Mouse (Mus musculus): ENCODE results near the gene Sync. TPM values are rescaled to one million over a fixed set of nuclear protein-coding genes. Genes with fewer than 3 reads are reported as not detected.

Gene Sync
- polyA plus RNA-seq, 1 experiment, result 0.88 TPM

DNA sequence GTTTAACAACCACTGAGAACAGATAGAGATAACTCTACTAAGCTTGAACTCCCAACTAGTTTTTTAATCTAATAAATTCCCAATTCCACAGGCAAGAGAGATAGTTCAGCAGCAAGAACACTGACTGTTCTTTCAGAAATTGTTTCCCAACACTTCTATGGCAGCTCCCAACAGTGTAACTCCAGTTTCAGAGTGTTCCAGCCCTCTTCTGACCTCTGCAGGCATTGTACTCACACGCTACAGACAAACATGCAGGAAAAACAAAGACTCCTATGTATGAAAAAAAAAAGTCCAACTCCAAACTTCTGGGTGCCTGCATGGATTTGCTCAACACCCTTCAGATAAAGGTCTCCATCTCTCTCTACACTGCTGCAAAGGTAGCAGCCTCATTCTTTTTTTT lies 45.4 kb downstream of the Sync start:
- Histone ChIP-seq H3K4me1 (replicated peaks; ENCODE audit: control insufficient read depth, insufficient read depth, low read length) (peaks cover 5% of the 10 kb centered on the region), H3K27me3 (ENCODE audit: control insufficient read depth, insufficient read depth, low read length) (no peaks in the 10 kb centered on the region), H3K27ac (ENCODE audit: control insufficient read depth, insufficient read depth, low read length) (no peak overlapping the region), H3K36me3 (ENCODE audit: control insufficient read depth, insufficient read depth, low read length) (peaks cover 20% of the 10 kb centered on the region), H3K4me3 (ENCODE audit: control insufficient read depth, insufficient read depth, low read length) (no peak overlapping the region)
- no peak for DNase-seq
- 74% methylated on average over 1 of the region's 1 CpGs for WGBS
- TF ChIP-seq CTCF (IDR thresholded peaks at IDR 0.05; ENCODE audit: borderline replicate concordance, control insufficient read depth, extremely low read depth, insufficient read depth, low read length, poor library complexity) (no peak), POLR2A (IDR thresholded peaks at IDR 0.05; ENCODE audit: control insufficient read depth, extremely low read depth, insufficient read depth, low read length, poor library complexity) (no peak)

DNA sequence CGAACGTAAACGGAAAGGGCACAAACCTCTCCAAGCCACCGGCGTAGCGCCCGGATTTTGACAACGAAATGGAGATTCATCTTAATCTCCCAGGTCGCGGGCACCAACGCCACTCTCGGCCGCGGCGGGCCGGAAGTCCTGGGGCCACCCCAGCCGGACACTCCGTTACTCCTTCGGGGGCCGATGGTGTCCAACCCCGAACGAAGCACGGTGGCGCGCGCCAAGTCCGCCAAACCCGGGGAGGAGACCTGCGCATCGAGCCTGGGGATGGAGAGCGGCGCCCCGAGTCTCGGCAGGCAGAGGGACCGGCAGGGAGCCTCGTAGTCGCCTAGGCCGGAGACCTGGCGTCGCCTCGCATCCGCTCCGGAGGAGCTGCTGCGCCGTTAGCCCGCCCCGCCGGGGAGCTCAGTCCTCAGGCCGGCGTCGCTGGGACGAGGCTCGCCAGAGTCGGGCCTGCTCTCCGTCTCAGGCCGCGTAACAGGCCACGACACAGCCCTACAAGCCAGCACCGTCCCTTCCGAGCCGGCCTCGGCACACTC lies 47.3 kb downstream of the Sync start:
- H3K27me3 ChIP-seq (ENCODE audit: control insufficient read depth, insufficient read depth, low read length), result no peaks in the 10 kb centered on the region
- TF ChIP-seq POLR2A (IDR thresholded peaks at IDR 0.05; ENCODE audit: control insufficient read depth, extremely low read depth, insufficient read depth, low read length, poor library complexity) (no peak), CTCF (IDR thresholded peaks at IDR 0.05; ENCODE audit: borderline replicate concordance, control insufficient read depth, extremely low read depth, insufficient read depth, low read length, poor library complexity) (no peak)
- H3K4me1 ChIP-seq (replicated peaks; ENCODE audit: control insufficient read depth, insufficient read depth, low read length), result peaks cover 5% of the 10 kb centered on the region
- DNase-seq, result no peak
- peaks cover 3% of the 10 kb centered on the region for H3K36me3 ChIP-seq (ENCODE audit: control insufficient read depth, insufficient read depth, low read length)
- peak overlapping the region; percentile 55 for H3K27ac ChIP-seq (ENCODE audit: control insufficient read depth, insufficient read depth, low read length)
- under 1% methylated on average over 62 of the region's 62 CpGs for WGBS
- H3K4me3 ChIP-seq (ENCODE audit: control insufficient read depth, insufficient read depth, low read length), result peak overlapping the region; percentile 79

DNA sequence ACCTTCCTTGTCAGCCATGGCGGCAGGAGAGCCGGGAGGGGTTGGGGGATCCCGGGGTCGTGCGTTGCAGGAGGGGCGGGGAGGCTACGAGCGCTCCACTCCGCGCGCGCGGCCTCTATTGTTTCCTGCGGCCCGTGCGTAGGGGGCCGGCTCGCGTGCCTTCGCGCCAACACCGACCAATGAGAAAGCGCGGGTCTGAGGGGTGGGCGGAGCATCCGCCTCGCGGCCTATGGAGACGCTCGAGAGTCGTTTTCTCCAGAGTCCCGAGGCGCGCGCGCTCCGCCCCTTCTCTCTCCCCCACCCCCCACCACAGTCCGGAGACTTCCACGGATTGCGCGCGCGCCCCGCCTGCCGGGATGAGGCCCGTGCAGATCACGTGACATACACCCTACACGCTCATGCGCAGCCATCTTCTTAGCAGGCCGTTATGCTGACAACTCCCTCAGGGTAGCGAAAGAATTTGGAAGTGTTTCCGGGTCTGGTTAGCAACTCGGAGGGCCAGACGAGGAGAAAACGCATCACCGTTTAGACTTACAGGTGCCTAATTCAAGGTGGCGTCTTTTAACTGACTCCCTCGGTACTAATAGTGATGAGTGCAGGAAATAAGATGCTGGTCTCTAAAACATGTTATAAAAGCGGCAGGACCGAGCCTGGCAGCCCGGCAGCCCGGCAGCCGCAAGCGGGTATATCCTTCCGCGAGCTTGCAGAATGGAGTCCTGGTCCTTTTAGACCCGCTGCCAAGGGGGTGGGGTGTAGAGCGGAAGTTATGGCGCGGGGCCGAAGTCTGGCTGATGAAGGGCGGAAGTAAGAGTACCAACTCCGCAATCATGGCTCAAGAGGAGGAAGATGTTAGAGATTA lies 48.0 kb downstream of the Sync start, which contains the start of the genes Rbbp4 and Zbtb8os:
TSS of gene Rbbp4 (minus strand) at position 155 of the 859 bp plus-strand sequence.
TSS of gene Zbtb8os (plus strand) at position 480 of the 859 bp plus-strand sequence.
- DNase-seq, result peak; percentile 97
- no peaks in the 10 kb centered on the region for H3K27me3 ChIP-seq (ENCODE audit: control insufficient read depth, insufficient read depth, low read length)
- H3K4me3 ChIP-seq (ENCODE audit: control insufficient read depth, insufficient read depth, low read length), result peak within 1 kb of the TSS; percentile 79
- under 1% methylated on average over 73 of the region's 73 CpGs for WGBS
- TF ChIP-seq POLR2A (IDR thresholded peaks at IDR 0.05; ENCODE audit: control insufficient read depth, extremely low read depth, insufficient read depth, low read length, poor library complexity) (peak; percentile 48), CTCF (IDR thresholded peaks at IDR 0.05; ENCODE audit: borderline replicate concordance, control insufficient read depth, extremely low read depth, insufficient read depth, low read length, poor library complexity) (peak; percentile 13; the same call in 1 of the 2 replicates)
- H3K36me3 ChIP-seq (ENCODE audit: control insufficient read depth, insufficient read depth, low read length), result peaks cover 3% of the 10 kb centered on the region
- H3K4me1 ChIP-seq (replicated peaks; ENCODE audit: control insufficient read depth, insufficient read depth, low read length), result peaks cover 5% of the 10 kb centered on the region
- peak within 1 kb of the TSS; percentile 93 for H3K27ac ChIP-seq (ENCODE audit: control insufficient read depth, insufficient read depth, low read length)

DNA sequence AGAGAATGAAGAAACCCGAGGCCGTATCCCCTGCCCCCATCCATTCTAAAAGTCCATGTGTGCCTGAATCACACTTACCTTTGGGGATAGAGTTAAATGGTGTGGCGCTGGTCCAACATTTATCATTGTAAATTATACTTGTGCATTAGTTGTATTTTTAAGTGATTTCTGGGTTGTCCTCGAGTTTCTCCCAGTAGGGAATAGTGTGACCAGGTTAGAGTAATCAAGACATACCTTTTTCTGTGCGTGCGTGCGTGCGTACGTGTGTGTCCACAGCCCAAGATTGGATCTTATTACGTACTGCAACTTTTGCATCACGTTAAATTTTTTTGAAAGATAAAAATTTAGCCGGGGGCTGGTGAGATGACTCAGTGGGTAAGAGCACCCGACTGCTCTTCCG lies 48.9 kb downstream of the Sync start:
- TF ChIP-seq CTCF (IDR thresholded peaks at IDR 0.05; ENCODE audit: borderline replicate concordance, control insufficient read depth, extremely low read depth, insufficient read depth, low read length, poor library complexity), result no peak
- no peak for TF ChIP-seq POLR2A (IDR thresholded peaks at IDR 0.05; ENCODE audit: control insufficient read depth, extremely low read depth, insufficient read depth, low read length, poor library complexity)
- 45% methylated on average over 14 of the region's 14 CpGs for WGBS
- Histone ChIP-seq H3K36me3 (ENCODE audit: control insufficient read depth, insufficient read depth, low read length) (no peaks in the 10 kb centered on the region; the same call in 1 of the 2 replicates), H3K4me1 (replicated peaks; ENCODE audit: control insufficient read depth, insufficient read depth, low read length) (peaks cover 5% of the 10 kb centered on the region), H3K27me3 (ENCODE audit: control insufficient read depth, insufficient read depth, low read length) (no peaks in the 10 kb centered on the region), H3K27ac (ENCODE audit: control insufficient read depth, insufficient read depth, low read length) (peak overlapping the region; percentile 93), H3K4me3 (ENCODE audit: control insufficient read depth, insufficient read depth, low read length) (peak overlapping the region; percentile 56)
- no peak for DNase-seq

DNA sequence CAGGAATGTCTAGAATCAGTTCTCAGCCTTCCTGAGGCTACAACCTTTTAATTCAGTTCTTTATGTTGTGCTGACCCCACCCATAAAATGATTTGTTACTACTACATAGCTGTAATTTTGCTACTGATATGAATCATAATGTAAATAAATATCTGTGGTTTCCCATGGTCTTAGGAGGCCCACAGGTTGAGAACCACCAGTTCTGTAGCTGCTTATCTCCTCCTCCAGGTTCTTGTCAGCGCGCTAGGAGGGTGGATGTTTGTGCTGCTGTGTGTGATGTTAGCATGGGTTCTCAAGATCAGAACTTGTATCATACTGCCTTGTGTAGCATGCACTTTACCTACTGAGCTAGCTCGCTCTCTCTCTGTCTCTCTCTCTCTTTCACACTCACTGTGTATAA lies 52.3 kb downstream of the Sync start:
- no peak overlapping the region for H3K27ac ChIP-seq (ENCODE audit: control insufficient read depth, insufficient read depth, low read length)
- DNase-seq, result no peak
- H3K36me3 ChIP-seq (ENCODE audit: control insufficient read depth, insufficient read depth, low read length), result peaks cover 21% of the 10 kb centered on the region
- 0 out of 2 replicates have a peak, but pooled peaks cover 2% of the 10 kb centered on the region for H3K4me1 ChIP-seq (replicated peaks; ENCODE audit: control insufficient read depth, insufficient read depth, low read length)
- TF ChIP-seq CTCF (IDR thresholded peaks at IDR 0.05; ENCODE audit: borderline replicate concordance, control insufficient read depth, extremely low read depth, insufficient read depth, low read length, poor library complexity), result no peak
- TF ChIP-seq POLR2A (IDR thresholded peaks at IDR 0.05; ENCODE audit: control insufficient read depth, extremely low read depth, insufficient read depth, low read length, poor library complexity), result no peak
- no peaks in the 10 kb centered on the region for H3K27me3 ChIP-seq (ENCODE audit: control insufficient read depth, insufficient read depth, low read length)
- no peak overlapping the region for H3K4me3 ChIP-seq (ENCODE audit: control insufficient read depth, insufficient read depth, low read length)
- WGBS, result 98% methylated on average over 3 of the region's 3 CpGs

DNA sequence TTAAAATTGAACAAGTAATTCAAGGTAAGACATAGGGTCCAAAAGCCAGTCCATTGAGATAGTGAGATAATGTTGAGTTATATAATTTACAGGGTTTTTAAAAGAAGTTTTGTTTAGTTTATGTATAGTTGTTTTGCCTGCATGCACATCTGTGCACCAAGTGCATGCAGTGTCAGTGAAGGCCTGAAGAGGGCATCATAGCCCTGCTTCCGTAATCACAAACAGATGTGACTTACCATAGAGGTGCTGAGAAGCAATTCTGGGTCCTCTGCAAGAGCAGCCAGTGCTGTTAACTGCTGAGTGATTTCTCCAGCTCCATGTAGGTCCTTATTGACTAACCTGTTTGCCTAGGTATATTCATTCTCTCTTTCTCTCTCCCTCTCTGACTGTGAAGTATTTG lies 54.5 kb downstream of the Sync start:
- Histone ChIP-seq H3K27ac (ENCODE audit: control insufficient read depth, insufficient read depth, low read length) (no peak overlapping the region), H3K36me3 (ENCODE audit: control insufficient read depth, insufficient read depth, low read length) (peaks cover 21% of the 10 kb centered on the region)
- 91% methylated on average over 1 of the region's 1 CpGs for WGBS

More for the DNA sequence above, 54.5 kb downstream of the Sync start:
- Histone ChIP-seq H3K4me3 (ENCODE audit: control insufficient read depth, insufficient read depth, low read length) (no peak overlapping the region), H3K4me1 (replicated peaks; ENCODE audit: control insufficient read depth, insufficient read depth, low read length) (no peaks in the 10 kb centered on the region), H3K27me3 (ENCODE audit: control insufficient read depth, insufficient read depth, low read length) (no peaks in the 10 kb centered on the region)
- no peak for DNase-seq
- TF ChIP-seq POLR2A (IDR thresholded peaks at IDR 0.05; ENCODE audit: control insufficient read depth, extremely low read depth, insufficient read depth, low read length, poor library complexity) (no peak), CTCF (IDR thresholded peaks at IDR 0.05; ENCODE audit: borderline replicate concordance, control insufficient read depth, extremely low read depth, insufficient read depth, low read length, poor library complexity) (no peak)

All from thymus, adult 2 months (tissue).